Comparison of ENCODE assay signal across 7 mouse cellular contexts in genomic region chr5:147399843-147400504, GRCm38 (mm10). TPM values are rescaled to one million over a fixed set of nuclear protein-coding genes. Genes with fewer than 3 reads are reported as not detected.
DNase-seq lines count a peak whose midpoint lies in the region; ATAC-seq lines count a peak whose summit lies in the region.

TSS of gene Flt3 (minus strand) at chr5:147400489.

- peak; percentile 68 for ATAC-seq in heart, embryonic 14.5 days (ENCODE audit: insufficient number of reproducible peaks, insufficient read depth, low FRiP score, low read depth)

- H3K9ac ChIP-seq in heart, embryonic 14.5 days (ENCODE audit: low read length), result peak within 1 kb of the TSS; percentile 41

- WGBS in heart, embryonic 14.5 days, result under 1% methylated on average over 56 of the region's 56 CpGs

- H3K4me2 ChIP-seq in heart, embryonic 14.5 days (ENCODE audit: low read length), result peak within 1 kb of the TSS; percentile 80

- H3K4me3 ChIP-seq in heart, embryonic 14.5 days (ENCODE audit: control insufficient read depth in 1 of 2, insufficient read depth in 1 of 2, low read depth in 1 of 2, low read length in 2 of 2), result peak within 1 kb of the TSS; percentile 45 to 46

- no peaks in the 10 kb centered on the region for H3K9me3 ChIP-seq in heart, embryonic 14.5 days (ENCODE audit: control insufficient read depth, low read length)

- peaks cover 7 to 8% of the 10 kb centered on the region in 2 experiments; a peak in 2 of 4 replicates for H3K4me1 ChIP-seq in heart, embryonic 14.5 days (ENCODE audit: control insufficient read depth in 2 of 2, insufficient read depth in 2 of 2, low read length in 2 of 2)

- peak; percentile 31 for DNase-seq in thymus, postnatal 0 days (ENCODE audit: low spot score)
- no peak for DNase-seq in thymus, postnatal 25 days
- DNase-seq in cerebellum, postnatal 14 days, result peak; percentile 42 to 49
- peak; percentile 58 to 76 for DNase-seq in kidney, postnatal 4 days
- DNase-seq in mesoderm, embryonic 11.5 days (ENCODE audit: low read depth, low spot score), result peak; percentile 60
- peak; percentile 24 for DNase-seq in right cerebral cortex, postnatal 4 days

- H3K27ac ChIP-seq in heart, embryonic 14.5 days (replicated peaks in 1 of 2; ENCODE audit: control insufficient read depth in 1 of 2, insufficient read depth in 1 of 2, low read depth in 2 of 2, low read length in 2 of 2), result no peak within 1 kb of the TSS

- no peaks in the 10 kb centered on the region for H3K36me3 ChIP-seq in heart, embryonic 14.5 days (ENCODE audit: control insufficient read depth, insufficient read depth, low read length)

- peaks cover 48% of the 10 kb centered on the region for H3K27me3 ChIP-seq in heart, embryonic 14.5 days (ENCODE audit: control insufficient read depth, insufficient read depth, low read length)

RNA-seq across cellular contexts. Expression of gene Flt3, which starts in this region (rescaled TPM):
- 2.6 and 3.1 TPM in 2 replicates for polyA plus RNA-seq in thymus, postnatal 0 days (2015; fragmentation: Nextera tagmentation; extraction: Ambion mirVana)
- polyA plus RNA-seq in heart, embryonic 14.5 days (2014; fragmentation: Nextera tagmentation; extraction: Ambion mirVana), result 0.08 TPM in 1 of 2 replicates, not detected in the other

Comparison
In these comparisons a context has a peak if more than half of its experiments do, and no peak if none do; other contexts are left out.
1. Peak in ATAC-seq, H3K4me3 ChIP-seq, H3K9ac ChIP-seq and H3K4me2 ChIP-seq in heart, embryonic 14.5 days; RNA of the gene not detected or under 1 TPM.